Mouse (Mus musculus): Measurements from ENCODE around the gene Glyctk. TPM values are rescaled to one million over a fixed set of nuclear protein-coding genes. Genes with fewer than 3 reads are reported as not detected.
"Not testable (repeated sequence)": the region's sequence is repeated elsewhere in the genome, so short reads cannot be mapped to it uniquely, and the experiment has no call there.

The Glyctk gene
- total RNA-seq, 2 experiments from 2014 or later, result 0.38 to 0.56 TPM

DNA sequence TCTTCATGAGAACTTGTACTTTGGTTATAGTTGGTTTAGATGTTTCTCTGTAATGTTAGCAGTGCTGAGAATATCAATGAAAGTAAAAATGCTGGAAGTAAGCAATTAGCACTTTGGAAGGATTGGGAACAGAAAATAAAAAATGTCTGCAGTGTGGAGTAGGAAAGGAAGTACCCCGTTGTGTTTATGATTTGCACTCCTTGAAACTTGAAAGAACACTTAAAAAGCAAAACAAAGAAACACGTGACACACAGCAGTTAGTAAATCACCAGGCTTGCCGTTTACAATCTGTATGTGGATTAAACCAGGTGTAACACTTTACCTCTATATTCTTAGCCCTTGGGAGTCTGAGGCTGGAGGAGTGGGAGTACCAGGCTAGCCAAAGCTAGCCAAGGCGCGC, 18.8 kb upstream of the Glyctk start:
- no peak for DNase-seq

DNA sequence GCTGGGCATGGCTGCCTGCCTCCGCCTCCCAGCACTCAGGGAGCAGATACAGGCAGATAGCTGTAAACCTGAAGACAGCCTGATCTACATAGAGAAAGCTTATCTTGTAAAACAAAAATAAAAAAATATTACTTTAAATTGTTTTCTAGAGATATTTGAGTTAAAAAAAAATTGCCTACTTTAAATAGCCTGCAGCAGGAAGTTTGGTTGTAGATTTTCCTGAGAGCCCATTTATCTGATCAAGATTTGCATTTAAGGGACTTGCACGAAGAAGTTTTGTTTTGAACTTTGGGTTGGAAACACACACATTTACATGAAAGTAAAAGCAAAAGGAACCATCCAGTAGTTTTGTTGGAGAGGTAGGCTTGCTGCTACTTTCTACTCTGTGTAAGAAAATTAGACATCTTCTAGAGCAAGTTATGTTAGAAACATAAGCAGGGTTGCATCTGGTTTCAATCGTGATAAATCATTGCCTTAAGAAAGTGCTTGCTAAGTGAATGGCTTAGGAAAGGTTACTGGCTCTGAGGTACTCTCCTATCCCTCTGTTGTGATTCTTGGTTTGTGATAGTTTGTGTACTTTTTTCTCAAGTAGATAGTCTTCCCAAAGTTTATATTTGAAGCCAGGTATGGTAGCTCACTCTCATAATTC, 17.7 kb upstream of the Glyctk start:
- DNase-seq, result no peak

DNA sequence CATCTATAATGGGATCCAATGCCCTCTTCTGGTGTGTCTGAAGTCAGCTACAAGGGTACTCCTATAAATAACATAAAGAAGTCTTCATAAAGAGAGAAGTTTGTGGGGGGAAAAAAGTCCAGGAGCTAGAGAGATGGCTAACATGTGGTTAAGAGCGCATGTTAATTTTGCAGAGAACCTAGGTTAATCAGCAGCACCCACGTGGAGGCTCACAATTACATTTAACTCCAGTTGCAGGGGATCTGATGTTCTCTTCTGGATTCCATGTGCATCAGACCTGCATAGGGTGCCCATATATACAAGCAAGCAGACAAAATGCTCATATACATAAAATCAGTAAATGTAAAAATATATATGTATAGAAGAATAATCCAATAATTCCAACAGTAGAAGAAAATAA, 15.4 kb upstream of the Glyctk start:
- no peak for DNase-seq

DNA sequence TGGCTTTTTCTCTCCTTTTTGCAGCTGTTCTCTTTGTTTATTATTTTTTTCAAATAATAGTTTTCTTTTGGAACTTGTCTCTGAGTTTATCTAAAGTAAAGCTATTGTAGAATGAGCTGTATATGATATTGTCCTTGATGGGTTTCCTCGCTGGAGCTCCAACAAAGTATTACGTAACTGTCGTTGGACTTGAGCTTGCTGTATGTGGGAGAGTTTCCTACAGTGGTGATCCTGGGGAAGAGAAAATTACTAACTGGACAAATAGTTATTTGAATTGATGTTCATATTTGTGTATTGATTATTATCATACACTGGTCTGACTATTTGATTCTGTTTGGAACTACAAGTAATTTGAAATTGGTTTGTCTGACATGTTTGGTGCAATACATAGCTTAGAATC, 14.6 kb upstream of the Glyctk start:
- no peak for DNase-seq

DNA sequence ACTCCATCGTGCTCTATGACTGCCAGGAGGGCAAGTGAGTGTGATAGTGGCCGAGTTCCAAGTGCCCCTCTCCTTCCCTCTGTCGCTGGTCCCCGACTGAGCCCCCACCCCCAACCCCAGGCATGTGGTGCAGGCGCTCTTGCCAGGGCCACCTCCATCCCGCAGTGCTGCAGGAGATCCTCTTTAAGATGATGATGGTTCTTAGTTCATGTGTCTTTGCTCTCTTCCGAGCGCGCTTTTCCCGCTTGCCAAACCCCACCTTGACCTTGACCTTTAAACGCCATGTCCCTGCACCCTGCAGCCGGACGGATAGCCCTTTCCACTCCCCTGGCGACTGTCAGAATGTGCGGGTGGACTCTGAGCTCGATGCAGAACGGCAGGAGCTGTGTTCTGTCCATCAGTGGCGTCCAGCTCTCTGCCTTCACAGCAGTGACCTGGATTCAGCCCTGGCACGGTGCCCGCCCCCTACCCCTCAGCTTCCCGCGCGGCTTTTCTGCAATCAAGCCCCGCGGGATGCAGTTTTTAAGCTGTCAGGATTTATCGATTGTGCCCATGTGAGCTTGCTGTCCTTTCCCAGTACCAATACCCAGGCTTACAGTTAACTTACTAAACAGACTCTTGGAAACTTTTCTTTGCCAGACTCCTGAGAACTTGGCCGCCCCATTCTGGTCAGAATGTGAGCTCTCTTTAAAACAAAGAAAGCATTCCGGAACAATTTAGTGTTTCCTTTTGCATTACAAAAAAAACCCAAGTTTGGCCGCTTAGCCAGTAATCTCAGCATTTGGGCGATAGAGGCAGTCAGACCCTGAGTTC, 13.6 kb upstream of the Glyctk start:
- DNase-seq, result peak; percentile 62

DNA sequence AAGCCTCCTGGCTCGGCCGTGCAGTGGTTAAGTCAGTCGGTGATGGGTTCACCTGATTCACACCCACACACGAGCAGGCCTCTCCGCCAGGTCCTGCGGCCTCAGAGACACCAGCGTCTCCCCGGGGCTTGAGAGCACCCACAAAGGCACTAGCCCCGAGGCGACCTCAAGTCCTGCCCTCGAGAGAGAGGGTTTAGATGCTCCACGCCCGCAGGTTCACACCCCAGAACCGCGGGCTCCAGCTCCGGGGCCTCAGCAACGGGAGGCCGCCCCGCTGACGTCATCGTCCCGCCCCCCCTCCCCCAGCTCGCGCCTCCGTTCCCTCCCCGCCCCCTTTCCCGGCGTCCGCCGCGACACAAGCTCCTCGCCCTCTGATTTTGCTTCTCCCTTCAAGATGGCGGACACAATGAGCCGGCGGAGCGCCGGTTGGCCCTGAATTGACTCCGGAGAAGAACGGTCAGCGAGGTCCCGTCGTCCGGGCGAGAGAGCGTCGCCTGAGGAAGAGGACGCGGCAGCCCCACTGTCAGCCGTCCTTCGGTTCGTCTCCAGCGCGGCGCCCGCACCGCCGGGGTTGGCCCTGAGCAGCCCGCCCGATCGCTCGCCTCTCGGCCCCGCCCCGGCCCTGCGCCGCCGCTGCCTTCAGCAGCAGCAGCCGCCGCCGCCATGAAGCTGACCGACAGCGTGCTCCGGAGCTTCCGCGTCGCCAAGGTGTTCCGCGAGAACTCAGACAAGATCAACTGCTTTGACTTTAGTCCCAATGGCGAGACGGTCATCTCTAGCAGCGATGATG, 12.8 kb upstream of the Glyctk start, which contains the start of gene Wdr82:
TSS of gene Wdr82 (plus strand) at position 373 of the 790 bp plus-strand sequence.
- peak; percentile 91 for DNase-seq

DNA sequence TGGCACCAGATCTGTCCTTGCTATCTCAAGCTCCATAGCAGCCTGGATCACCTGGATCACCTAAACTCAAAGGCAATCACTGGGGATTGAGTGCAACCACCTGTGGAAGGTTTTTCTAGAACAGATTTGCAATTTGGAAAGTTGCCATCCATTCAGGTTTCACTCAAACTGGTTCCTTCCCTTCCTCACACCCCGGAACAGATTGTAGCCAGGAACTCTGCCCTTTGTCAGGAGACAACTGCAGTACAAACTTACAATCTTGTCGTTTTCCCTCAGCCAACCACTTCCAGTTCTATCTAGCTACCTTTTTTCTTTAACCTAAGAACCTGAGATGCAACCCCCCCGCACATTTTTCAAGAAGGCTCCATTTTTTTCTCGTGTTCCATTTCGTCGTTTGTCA, 12.0 kb upstream of the Glyctk start:
- DNase-seq, result no peak

DNA sequence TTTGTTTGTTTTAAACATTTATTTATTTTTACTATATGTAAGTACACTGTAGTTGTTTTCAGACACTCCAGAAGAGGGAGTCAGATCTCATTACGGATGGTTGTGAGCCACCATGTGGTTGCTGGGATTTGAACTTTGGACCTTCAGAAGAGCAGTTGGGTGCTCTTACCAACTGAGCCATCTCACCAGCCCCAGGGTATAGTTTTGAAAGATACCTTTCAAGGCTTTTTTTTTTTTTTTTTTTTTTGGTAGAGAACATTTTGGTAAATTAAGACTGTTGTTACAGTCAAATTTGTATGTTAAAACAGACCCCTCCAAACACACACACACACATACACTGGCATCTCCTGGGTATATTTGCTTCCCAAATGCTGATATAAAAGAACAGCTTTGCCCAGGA, 11.1 kb upstream of the Glyctk start:
- not testable (repeated sequence) for DNase-seq

DNA sequence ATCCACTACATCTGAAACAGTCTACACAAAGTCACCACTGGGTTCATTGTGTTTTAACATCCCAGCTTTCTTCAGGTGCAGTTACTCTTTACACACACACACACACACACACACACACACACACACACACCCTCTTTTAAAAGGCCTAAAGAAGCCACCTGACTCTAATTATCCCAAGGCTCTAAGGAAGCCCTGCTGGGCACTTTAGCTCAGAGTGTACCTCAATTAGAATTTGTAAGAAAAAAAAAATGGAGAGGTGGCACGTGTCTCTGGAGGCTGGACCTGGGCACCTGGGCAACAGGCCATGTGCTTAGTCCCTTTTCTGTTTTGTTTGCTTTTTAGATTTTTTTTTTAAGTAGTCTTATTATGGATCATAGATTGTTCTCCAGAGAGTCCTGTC, 9.8 kb upstream of the Glyctk start:
- DNase-seq, result no peak

DNA sequence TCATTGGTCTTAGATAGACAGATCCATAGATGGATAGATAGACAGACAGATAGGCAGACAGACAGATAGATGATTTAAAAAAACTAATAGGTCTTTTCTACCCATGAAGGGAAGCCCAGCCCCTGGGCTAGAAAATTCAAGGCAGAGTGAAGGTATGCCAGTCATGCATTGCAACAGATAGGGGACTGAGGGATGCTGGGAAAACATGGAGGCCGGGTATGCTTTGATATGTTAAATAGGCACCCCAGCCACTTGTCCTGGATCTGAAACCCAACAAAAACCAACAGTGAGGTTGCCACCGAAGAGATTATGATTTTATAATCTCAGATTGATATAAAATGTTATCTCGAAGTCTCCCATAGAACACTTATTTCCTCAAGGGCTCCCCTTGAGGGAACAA, 9.3 kb upstream of the Glyctk start:
- DNase-seq, result no peak

DNA sequence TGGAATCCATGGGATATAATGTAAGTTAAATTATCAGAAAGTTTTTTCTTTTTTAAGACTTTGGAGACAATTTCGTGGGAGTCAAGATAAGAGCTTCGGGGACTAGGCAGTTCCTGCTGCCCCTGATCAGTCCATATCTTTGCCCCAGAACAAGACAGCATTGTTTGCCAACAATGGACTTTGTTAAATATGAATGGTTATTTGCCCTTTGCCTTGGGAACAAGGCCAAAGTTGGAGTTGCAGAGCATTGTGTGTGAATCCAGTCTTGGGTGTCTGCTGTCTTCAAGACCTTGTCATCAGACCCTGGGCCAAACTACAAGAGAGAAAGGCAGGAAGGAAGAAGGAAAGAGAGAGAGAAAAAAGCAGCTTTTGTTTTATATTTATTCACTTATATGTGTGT, 8.8 kb upstream of the Glyctk start:
- DNase-seq, result no peak

DNA sequence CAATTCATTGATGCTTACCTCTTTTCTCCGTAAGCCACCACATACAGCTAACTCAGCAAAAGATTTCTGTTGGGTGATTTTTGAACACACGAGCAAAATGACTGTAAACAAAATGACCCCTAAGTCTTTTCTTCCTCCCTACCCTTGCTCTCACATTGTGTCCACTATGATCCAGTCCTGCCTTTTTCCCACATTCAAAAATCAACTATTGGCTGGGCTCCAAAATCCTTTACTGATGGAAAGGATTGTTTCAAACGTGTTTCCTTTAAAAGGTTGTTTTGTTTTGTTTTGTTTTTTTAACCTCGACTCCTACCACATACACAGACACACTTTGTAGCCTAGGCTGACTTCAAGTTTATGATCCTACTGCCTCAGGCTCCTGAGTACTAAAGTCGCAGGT, 2.5 kb upstream of the Glyctk start:
- DNase-seq, result no peak

DNA sequence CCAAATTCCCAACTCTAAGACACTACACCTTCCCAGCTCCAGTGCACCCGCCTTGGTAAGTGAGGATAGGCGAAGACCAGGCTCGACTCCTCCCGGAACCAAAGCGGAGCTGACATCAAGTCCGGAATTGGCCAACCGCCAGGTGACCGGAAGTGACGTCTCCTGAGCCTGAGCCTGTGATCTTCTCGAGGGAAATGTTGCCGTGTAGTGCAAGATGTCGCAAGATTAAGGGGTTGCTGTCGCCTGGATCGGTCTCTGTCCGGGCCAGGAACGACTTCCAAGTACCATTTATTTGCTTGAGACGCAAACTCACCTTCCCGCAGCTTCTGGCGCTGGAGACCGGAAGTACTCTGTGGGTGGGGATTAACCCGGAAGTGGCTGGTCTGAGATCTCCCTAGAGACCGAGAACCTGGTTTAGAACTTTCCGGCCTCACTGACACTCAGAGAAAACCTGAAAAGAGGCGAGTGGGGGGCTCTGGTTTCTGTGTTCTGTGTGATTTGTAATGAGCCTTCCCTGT, 1.9 kb upstream of the Glyctk start:
- DNase-seq, result peak; percentile 90

DNA sequence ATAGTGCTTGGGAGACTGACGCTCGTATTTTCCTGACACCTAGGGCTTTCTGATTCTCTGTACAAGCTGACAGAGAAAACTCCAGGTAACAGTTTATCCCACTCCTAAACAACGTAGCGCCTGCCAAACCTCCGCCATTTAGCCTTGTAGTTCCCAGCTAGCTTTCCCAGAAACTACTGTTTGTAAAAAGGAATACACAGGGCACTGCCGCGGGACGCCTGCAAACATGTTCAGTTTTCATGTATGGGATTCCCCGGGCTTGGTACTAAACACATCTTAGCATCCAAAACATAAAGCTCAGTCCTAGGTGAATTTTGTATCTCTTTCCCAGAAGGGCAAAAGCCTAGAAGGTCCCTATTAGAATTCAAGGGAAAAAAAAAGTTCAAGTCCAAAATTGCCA, 1.3 kb upstream of the Glyctk start:
- DNase-seq, result no peak

DNA sequence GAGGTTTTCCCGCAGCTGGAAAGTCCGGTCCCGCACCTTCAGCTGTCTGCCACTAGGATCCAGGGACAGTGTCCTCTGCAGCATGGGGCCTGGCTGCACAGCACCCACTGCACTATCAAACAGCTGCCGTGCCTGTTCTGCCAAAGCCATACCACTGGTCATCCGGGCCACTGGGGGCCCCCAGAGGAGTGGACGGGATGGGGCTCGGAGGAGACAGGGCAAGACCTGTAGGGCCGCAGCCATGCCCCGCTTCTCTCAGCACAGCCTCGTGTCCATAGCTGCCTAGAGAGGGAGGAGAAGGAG, 364 bp downstream of the Glyctk start:
- no peak for DNase-seq

DNA sequence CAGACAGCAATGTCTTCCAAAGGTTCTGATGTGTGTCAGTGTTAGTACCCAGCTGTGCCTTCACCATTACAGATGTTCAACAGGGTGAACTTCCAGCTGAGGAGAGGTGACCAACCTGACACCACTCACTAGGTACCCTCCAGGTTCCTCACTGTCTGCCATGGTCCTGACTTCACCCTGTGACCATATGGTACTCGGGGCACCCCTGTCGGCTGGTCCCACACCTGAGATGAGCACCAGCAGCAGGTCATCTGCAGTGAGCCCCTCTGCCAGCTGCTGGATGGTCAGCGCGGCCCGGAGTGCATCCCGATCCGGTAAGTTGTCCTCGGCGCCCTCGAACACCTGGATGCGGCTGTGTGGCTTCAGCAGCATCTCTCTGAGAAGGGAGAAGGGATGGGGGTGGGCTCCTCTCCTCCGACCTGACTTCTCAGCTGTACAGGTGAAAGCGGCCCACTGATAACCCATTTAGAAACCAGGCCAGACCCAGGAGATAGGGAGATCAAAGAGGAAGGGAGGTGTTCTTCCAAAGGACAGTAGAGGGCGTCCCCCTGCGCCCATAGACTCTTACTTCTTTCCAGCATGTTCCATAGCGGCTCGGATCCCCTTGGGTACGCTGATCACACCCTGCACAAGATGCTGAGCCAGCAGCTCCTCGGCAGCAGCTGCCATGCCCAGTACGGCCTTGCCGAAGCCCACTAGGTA, 866 bp downstream of the Glyctk start:
- DNase-seq, result no peak

DNA sequence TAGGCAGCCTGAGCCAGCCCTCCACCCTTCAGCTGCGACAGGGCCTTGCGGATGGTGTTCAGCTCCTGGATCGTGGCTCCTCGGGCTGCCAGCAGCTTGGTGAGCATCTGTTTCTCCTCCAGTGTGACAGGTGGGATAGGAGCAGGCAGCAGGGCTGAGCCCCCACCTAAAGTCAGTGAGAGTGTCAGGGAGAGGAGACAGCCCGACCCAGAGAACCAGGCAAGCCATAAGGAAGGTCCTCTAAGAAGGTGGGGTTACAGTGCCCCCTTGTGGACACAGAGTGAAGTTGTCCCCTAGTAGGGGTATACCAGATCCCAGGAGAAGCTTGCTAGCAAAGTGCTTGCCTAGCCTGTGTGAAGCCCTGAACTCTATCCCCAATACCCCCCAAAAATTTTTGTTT, 1.5 kb downstream of the Glyctk start:
- no peak for DNase-seq

DNA sequence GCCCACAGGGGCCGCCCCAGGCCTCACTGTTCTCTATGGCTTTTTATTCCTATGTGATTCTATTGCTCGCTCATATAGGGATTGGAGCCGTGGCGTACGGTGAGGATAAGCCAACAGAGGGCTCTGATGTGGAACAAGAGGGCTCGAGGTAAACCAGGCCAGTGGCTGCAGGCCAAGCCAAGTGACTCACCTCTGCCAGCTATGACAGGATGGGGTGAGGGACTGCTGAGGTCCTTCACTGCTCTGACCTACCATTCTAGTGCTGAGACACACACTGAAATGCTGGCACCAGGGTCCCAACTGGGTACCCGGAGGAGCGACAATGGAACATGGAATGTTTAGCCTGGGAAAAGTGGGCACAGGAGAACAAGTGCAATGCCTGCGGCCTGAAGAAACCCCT, 3.8 kb downstream of the Glyctk start:
- DNase-seq, result no peak

DNA sequence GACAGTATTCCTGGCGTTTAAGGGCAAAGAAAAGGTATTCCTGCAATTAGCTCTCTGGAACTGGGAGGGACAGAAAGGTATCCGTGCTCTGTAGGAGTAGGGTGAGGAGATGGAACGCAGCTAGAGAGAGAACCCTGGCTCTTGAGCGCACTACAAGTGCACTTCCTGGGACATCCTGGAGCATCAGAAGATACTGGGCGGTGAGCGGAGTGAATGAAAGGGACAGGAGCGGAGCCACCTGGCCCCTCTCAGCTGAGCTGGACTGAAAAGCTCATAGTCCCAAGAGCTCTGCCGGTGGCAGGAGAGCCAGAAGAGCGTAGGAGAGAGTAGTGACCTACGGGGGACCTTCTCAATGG, 8.6 kb downstream of the Glyctk start:
- no peak for DNase-seq

DNA sequence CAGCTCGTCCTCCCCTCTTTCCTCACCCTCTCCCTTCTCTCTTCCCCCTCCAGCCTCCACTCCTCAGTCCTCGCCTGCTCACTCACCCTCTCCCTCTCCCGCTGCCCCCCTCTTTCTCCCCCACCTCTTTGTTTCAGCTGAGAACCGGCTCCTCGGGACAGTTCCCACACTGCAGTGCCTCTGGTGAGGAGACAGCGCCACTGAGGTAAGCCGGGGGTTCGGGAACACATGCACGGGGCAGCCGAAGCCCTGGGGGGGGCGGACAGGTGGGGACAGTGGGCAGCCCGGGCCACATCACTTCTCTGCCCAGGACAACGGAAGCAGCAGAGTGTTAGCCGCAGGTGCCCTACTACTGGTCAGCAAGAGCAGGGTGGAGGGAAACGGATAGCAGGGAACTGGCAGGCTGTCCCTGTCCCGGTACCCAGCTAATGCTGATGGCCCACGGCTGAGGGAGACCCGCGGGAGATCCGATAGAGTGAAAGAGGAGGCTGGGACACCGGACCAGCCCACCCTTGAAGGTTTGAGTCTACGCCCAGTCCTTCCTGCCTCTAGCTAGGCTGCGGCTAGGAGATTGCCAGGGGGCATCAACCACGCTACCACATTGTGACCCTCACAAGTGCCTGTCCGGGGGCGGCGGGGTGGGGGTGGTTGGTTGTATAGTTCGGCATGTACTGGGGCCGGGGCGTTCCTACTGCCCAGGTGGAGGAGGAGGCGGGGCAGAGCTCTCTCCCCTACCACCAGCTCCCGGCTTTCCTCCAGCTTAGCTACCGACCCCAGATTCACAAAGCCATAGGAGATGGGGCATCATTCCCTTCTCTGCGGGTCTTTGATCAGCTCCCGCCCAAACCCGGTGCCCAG, 9.2 kb downstream of the Glyctk start:
- DNase-seq, result no peak

DNA sequence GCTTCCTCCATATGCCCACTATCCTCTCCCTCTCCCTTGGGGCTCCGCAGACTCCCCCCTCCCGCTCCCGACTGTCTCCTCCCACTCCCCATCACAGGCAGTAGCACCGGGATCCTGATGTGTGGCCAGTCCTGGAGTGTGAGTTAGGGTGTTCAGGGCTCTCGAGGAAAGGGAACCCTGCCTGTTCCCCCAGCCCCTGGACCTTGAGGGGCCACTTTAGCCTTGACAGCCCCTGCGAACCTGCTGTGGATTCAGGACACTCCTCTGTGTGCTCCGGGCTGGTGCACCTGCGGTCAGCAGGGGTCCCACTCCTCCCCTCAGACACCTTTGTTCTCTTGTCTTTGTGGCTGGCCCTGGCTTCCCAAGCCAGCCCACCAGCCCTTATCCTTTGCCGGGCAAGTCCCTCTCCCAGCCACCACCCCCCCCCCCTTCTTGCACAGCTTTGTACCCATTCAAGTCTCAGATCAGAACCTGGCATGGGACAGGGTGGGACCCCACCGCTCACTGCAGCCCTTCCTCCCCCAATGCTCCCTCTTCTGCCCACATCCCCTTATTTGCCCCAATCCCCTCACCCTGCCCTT, 10.0 kb downstream of the Glyctk start:
- DNase-seq, result no peak

Data from gastrocnemius, postnatal 25 days (tissue).